ENCODE assay signal across 16 mouse cellular contexts in genomic region chr8:120813028-120813427, GRCm38 (mm10).
"Had no signal": no experiment of that assay in that cellular context is flagged by ENCODE, and none has a peak within 500 bp of the region (broad histone marks: within the 10 kb centered on the region; RNA-seq: fewer than 3 reads in every experiment).

No protein-coding gene starts in this region.

- H3K36me3 ChIP-seq: limb, embryonic 12.5 days; liver, embryonic 13.5 days; midbrain, embryonic 15.5 days; neural tube, embryonic 12.5 days had no signal

- DNase-seq: kidney, adult 9 months; kidney, postnatal 36 days; layer of hippocampus, adult 9-11 months; layer of hippocampus, postnatal 36 days; liver; liver, embryonic 13.5 days; liver, postnatal 0 days; right cerebral cortex, postnatal 14 days; thymus, postnatal 36 days had no signal

- H3K27me3 ChIP-seq: liver, embryonic 13.5 days; midbrain, embryonic 15.5 days; neural tube, embryonic 12.5 days had no signal

- ATAC-seq: liver, postnatal 0 days; midbrain, embryonic 15.5 days had no signal

- H3K4me3 ChIP-seq: limb, embryonic 12.5 days; liver, embryonic 13.5 days; megakaryocyte, embryonic 14.5 days; midbrain, embryonic 15.5 days; neural tube, embryonic 12.5 days had no signal

- H3K9me3 ChIP-seq: limb, embryonic 12.5 days; liver, embryonic 13.5 days; midbrain, embryonic 15.5 days; neural tube, embryonic 12.5 days had no signal

- H3K4me1 ChIP-seq: liver, embryonic 13.5 days; midbrain, embryonic 15.5 days; neural tube, embryonic 12.5 days had no signal

- H3K27ac ChIP-seq: kidney, postnatal 0 days; limb, embryonic 12.5 days; liver, embryonic 13.5 days; macrophage; midbrain, embryonic 15.5 days; neural tube, embryonic 12.5 days had no signal

- H3K9ac ChIP-seq: limb, embryonic 12.5 days; liver, embryonic 13.5 days; liver, postnatal 0 days; midbrain, embryonic 15.5 days; neural tube, embryonic 12.5 days had no signal

- H3K4me2 ChIP-seq: limb, embryonic 12.5 days; liver, embryonic 13.5 days; midbrain, embryonic 11.5 days; midbrain, embryonic 15.5 days; neural tube, embryonic 12.5 days had no signal
